Mouse (Mus musculus): ENCODE measurements around the gene Tom1. TPM values are rescaled to one million over a fixed set of nuclear protein-coding genes. Genes with fewer than 3 reads are reported as not detected.

The Tom1 gene
- polyA plus RNA-seq (2014; fragmentation: Nextera tagmentation; extraction: Ambion mirVana): 35.8 and 40.6 TPM in 2 replicates

GRCm38 (mm10) chr8:75033511-75034243, at the start of gene Tom1:
Tom1 (plus strand) TSS chr8:75033705.
- Histone ChIP-seq H3K9me3 (replicated peaks; ENCODE audit: control insufficient read depth, low read length) (no peaks in the 10 kb centered on the region), H3K36me3 (ENCODE audit: control insufficient read depth, insufficient read depth, low read length) (peaks cover 10% of the 10 kb centered on the region), H3K27ac (ENCODE audit: low read depth, low read length) (peak within 1 kb of the TSS; percentile 82), H3K27me3 (ENCODE audit: control insufficient read depth, insufficient read depth, low read length) (no peaks in the 10 kb centered on the region), H3K9ac (ENCODE audit: low read depth, low read length) (peak within 1 kb of the TSS; percentile 65), H3K4me1 (ENCODE audit: control insufficient read depth, insufficient read depth, low read length) (peaks cover 17% of the 10 kb centered on the region), H3K4me2 (peak within 1 kb of the TSS; percentile 86), H3K4me3 (ENCODE audit: low read depth, low read length) (peak within 1 kb of the TSS; percentile 53)
- under 1% methylated on average over 60 of the region's 62 CpGs for WGBS (ENCODE audit: insufficient replicate concordance)
- peak; percentile 98 for ATAC-seq (replicated peaks; ENCODE audit: insufficient number of reproducible peaks, low FRiP score, low TSS enrichment)

- no peaks in the 10 kb centered on the region for H3K9me3 ChIP-seq (replicated peaks; ENCODE audit: control insufficient read depth, low read length)
- WGBS (ENCODE audit: insufficient replicate concordance): 82% methylated on average over 5 of the region's 5 CpGs
These were observed 46.1 kb upstream of the Tom1 start for GRCm38 (mm10) chr8:74987436-74987835.

DNA sequence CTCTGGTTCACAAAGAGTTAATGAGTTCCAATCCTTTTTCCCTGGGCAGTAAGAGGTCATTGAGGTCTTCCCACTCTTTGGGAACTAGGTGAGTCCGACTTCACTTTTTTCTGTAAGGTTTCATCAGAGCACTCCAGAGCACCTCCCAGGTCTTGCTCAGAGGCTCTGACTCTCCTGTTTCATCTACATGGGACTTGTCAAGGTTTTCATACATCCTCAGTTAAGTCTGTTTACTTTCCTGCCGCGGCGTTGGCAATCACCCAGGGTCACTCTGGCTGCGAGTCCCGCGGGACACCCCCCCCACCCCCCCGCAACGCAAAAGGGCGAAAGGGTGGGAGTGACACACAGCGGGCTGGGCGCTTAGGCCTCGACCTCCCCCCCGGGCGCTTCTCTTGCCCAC, 43.5 kb upstream of the Tom1 start:
- no peak for ATAC-seq (replicated peaks; ENCODE audit: insufficient number of reproducible peaks, low FRiP score, low TSS enrichment)
- Histone ChIP-seq H3K36me3 (ENCODE audit: control insufficient read depth, insufficient read depth, low read length) (no peaks in the 10 kb centered on the region), H3K9ac (ENCODE audit: low read depth, low read length) (no peak overlapping the region), H3K4me2 (peak overlapping the region; percentile 34), H3K9me3 (replicated peaks; ENCODE audit: control insufficient read depth, low read length) (no peaks in the 10 kb centered on the region), H3K27me3 (ENCODE audit: control insufficient read depth, insufficient read depth, low read length) (no peaks in the 10 kb centered on the region), H3K4me3 (ENCODE audit: low read depth, low read length) (no peak overlapping the region), H3K4me1 (ENCODE audit: control insufficient read depth, insufficient read depth, low read length) (no peaks in the 10 kb centered on the region), H3K27ac (ENCODE audit: low read depth, low read length) (no peak overlapping the region)
- 20% methylated on average over 15 of the region's 15 CpGs for WGBS (ENCODE audit: insufficient replicate concordance)

More at GRCm38 (mm10) chr8:74987436-74987835, 46.1 kb upstream of the Tom1 start:
- Histone ChIP-seq H3K27ac (ENCODE audit: low read depth, low read length) (no peak overlapping the region), H3K9ac (ENCODE audit: low read depth, low read length) (no peak overlapping the region), H3K27me3 (ENCODE audit: control insufficient read depth, insufficient read depth, low read length) (no peaks in the 10 kb centered on the region), H3K36me3 (ENCODE audit: control insufficient read depth, insufficient read depth, low read length) (no peaks in the 10 kb centered on the region), H3K4me2 (no peak overlapping the region), H3K4me3 (ENCODE audit: low read depth, low read length) (no peak overlapping the region), H3K4me1 (ENCODE audit: control insufficient read depth, insufficient read depth, low read length) (no peaks in the 10 kb centered on the region)
- ATAC-seq (replicated peaks; ENCODE audit: insufficient number of reproducible peaks, low FRiP score, low TSS enrichment): no peak

DNA sequence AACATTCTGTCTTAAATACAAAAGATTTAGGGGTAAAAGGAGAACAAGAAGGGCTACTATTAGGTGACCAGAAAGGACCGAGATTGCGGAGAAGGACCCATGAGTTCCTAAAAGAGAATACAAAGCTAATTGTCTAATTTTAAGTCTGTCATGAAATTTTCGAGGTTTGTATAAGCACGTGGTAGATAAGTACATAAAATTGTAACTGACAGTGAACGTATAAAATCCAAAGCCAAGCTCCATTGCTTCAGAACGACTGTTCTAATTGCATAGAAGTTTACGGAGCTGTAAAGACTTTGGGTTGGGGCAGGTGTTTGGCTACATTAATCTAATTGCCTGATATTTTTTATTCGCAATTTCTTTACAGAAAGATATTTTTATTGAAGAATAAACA, 40.4 kb upstream of the Tom1 start, which contains the start of gene Hmgxb4:
TSS of gene Hmgxb4 (plus strand) at position 276 of the 394 bp plus-strand sequence.
- Histone ChIP-seq H3K36me3 (ENCODE audit: control insufficient read depth, insufficient read depth, low read length) (no peaks in the 10 kb centered on the region), H3K4me2 (peak within 1 kb of the TSS; percentile 65), H3K4me1 (ENCODE audit: control insufficient read depth, insufficient read depth, low read length) (no peaks in the 10 kb centered on the region), H3K27ac (ENCODE audit: low read depth, low read length) (peak within 1 kb of the TSS; percentile 96), H3K9me3 (replicated peaks; ENCODE audit: control insufficient read depth, low read length) (no peaks in the 10 kb centered on the region), H3K27me3 (ENCODE audit: control insufficient read depth, insufficient read depth, low read length) (no peaks in the 10 kb centered on the region), H3K9ac (ENCODE audit: low read depth, low read length) (peak within 1 kb of the TSS; percentile 100), H3K4me3 (ENCODE audit: low read depth, low read length) (peak within 1 kb of the TSS; percentile 88)
- 14% methylated on average over 8 of the region's 8 CpGs for WGBS (ENCODE audit: insufficient replicate concordance)
- no peak for ATAC-seq (replicated peaks; ENCODE audit: insufficient number of reproducible peaks, low FRiP score, low TSS enrichment)

- peak overlapping the region; percentile 65 for H3K4me2 ChIP-seq
- peak; percentile 89 for ATAC-seq (replicated peaks; ENCODE audit: insufficient number of reproducible peaks, low FRiP score, low TSS enrichment)
- WGBS (ENCODE audit: insufficient replicate concordance): under 1% methylated on average over 99 of the region's 111 CpGs
- H3K9me3 ChIP-seq (replicated peaks; ENCODE audit: control insufficient read depth, low read length): no peaks in the 10 kb centered on the region
- H3K27me3 ChIP-seq (ENCODE audit: control insufficient read depth, insufficient read depth, low read length): no peaks in the 10 kb centered on the region
- peak overlapping the region; percentile 96 for H3K27ac ChIP-seq (ENCODE audit: low read depth, low read length)
- peaks cover 3% of the 10 kb centered on the region; the same call in 1 of the 2 replicates for H3K36me3 ChIP-seq (ENCODE audit: control insufficient read depth, insufficient read depth, low read length)
- H3K9ac ChIP-seq (ENCODE audit: low read depth, low read length): peak overlapping the region; percentile 100
- no peaks in the 10 kb centered on the region for H3K4me1 ChIP-seq (ENCODE audit: control insufficient read depth, insufficient read depth, low read length)
- H3K4me3 ChIP-seq (ENCODE audit: low read depth, low read length): peak overlapping the region; percentile 88
These were observed 39.7 kb upstream of the Tom1 start for GRCm38 (mm10) chr8:74993475-74994451.

DNA sequence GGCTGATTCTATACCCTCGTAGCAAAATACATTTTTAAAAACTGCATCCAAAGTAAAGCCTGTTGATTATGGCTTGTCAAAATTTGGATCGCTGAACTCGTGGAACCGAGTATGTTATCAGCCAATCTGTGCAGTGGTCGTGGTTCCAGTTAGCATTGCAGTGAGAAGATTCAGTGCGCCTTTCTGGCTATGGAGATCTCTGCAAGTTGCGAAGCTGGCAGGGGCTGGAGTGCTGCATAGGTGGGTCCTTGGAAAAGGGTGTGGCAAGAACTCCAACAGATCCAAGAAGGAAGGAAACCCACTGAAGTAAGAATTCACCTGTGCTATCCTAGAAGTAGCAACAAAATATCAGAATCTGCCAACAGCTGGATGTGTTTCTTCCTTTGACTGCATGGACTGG, 39.0 kb upstream of the Tom1 start:
- no peaks in the 10 kb centered on the region for H3K4me1 ChIP-seq (ENCODE audit: control insufficient read depth, insufficient read depth, low read length)
- no peak for ATAC-seq (replicated peaks; ENCODE audit: insufficient number of reproducible peaks, low FRiP score, low TSS enrichment)
- H3K9ac ChIP-seq (ENCODE audit: low read depth, low read length): peak overlapping the region; percentile 100
- peak overlapping the region; percentile 65 for H3K4me2 ChIP-seq
- H3K9me3 ChIP-seq (replicated peaks; ENCODE audit: control insufficient read depth, low read length): no peaks in the 10 kb centered on the region
- 6% methylated on average over 7 of the region's 7 CpGs for WGBS (ENCODE audit: insufficient replicate concordance)
- H3K4me3 ChIP-seq (ENCODE audit: low read depth, low read length): peak overlapping the region; percentile 88
- peak overlapping the region; percentile 96; the same call in 1 of the 2 replicates for H3K27ac ChIP-seq (ENCODE audit: low read depth, low read length)
- H3K27me3 ChIP-seq (ENCODE audit: control insufficient read depth, insufficient read depth, low read length): no peaks in the 10 kb centered on the region
- H3K36me3 ChIP-seq (ENCODE audit: control insufficient read depth, insufficient read depth, low read length): peaks cover 10% of the 10 kb centered on the region

GRCm38 (mm10) chr8:75000431-75000830, 33.1 kb upstream of the Tom1 start:
- Histone ChIP-seq H3K9ac (ENCODE audit: low read depth, low read length) (no peak overlapping the region), H3K4me2 (no peak overlapping the region), H3K9me3 (replicated peaks; ENCODE audit: control insufficient read depth, low read length) (no peaks in the 10 kb centered on the region), H3K27ac (ENCODE audit: low read depth, low read length) (no peak overlapping the region), H3K36me3 (ENCODE audit: control insufficient read depth, insufficient read depth, low read length) (peaks cover 37% of the 10 kb centered on the region), H3K4me1 (ENCODE audit: control insufficient read depth, insufficient read depth, low read length) (no peaks in the 10 kb centered on the region), H3K4me3 (ENCODE audit: low read depth, low read length) (no peak overlapping the region), H3K27me3 (ENCODE audit: control insufficient read depth, insufficient read depth, low read length) (no peaks in the 10 kb centered on the region)
- WGBS (ENCODE audit: insufficient replicate concordance): 93% methylated on average over 3 of the region's 3 CpGs
- ATAC-seq (replicated peaks; ENCODE audit: insufficient number of reproducible peaks, low FRiP score, low TSS enrichment): no peak

DNA sequence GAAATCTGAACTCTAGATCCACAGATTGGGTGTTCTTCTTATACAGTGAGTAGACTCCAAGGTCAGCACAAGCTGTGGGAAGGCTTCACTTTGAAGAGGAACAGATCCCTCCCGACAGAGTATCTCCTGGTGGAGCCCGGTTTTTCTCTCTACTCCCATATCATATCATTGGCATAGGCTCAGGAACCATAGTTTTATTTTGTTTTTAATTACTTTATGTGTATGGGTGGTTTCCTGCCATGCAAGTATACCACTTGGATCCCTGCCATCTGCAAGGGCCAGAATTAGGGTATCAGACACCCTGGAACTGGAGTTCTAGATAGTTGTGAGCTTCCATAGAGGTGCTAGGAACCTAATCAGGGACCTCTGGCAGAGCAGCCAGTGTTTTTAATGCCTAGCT, 24.7 kb upstream of the Tom1 start:
- H3K4me1 ChIP-seq (ENCODE audit: control insufficient read depth, insufficient read depth, low read length): 0 out of 2 replicates have a peak, but pooled peaks cover 2% of the 10 kb centered on the region
- no peaks in the 10 kb centered on the region for H3K9me3 ChIP-seq (replicated peaks; ENCODE audit: control insufficient read depth, low read length)
- H3K9ac ChIP-seq (ENCODE audit: low read depth, low read length): no peak overlapping the region
- WGBS (ENCODE audit: insufficient replicate concordance): 87% methylated on average over 2 of the region's 2 CpGs
- ATAC-seq (replicated peaks; ENCODE audit: insufficient number of reproducible peaks, low FRiP score, low TSS enrichment): no peak
- H3K4me2 ChIP-seq: no peak overlapping the region
- H3K27me3 ChIP-seq (ENCODE audit: control insufficient read depth, insufficient read depth, low read length): no peaks in the 10 kb centered on the region
- no peak overlapping the region for H3K27ac ChIP-seq (ENCODE audit: low read depth, low read length)
- peaks cover 14% of the 10 kb centered on the region for H3K36me3 ChIP-seq (ENCODE audit: control insufficient read depth, insufficient read depth, low read length)
- no peak overlapping the region for H3K4me3 ChIP-seq (ENCODE audit: low read depth, low read length)
